Mouse (Mus musculus) G1E (cell line): Measurements from ENCODE around the gene Tpi1. TPM values are rescaled to one million over a fixed set of nuclear protein-coding genes. Genes with fewer than 3 reads are reported as not detected.

Experiments
- ATAC-seq: 2 replicates; pipeline ENCODE4 v1.8.0; 2016; ENCODE audit warnings: mild to moderate bottlenecking; ENCODE audit not compliant: insufficient number of reproducible peaks, poor library complexity, low FRiP score, severe bottlenecking; ENCODE audit errors: extremely low read depth
- DNase-seq: peaks from one replicate; pipeline ENCODE4 v3.0.0; 2012; ENCODE audit warnings: low spot score
- H3K27me3 ChIP-seq: 2 replicates; pipeline ENCODE4 v1.6.1; 2012; ENCODE audit warnings: mild to moderate bottlenecking, low read length, inconsistent platforms; ENCODE audit not compliant: insufficient read depth
- H3K36me3 ChIP-seq: replicated peaks from 2 replicates; pipeline ENCODE3; 2012; ENCODE audit warnings: mild to moderate bottlenecking, inconsistent platforms
- H3K4me1 ChIP-seq: 2 replicates; pipeline ENCODE4 v1.6.1; 2012; ENCODE audit warnings: low read depth, low read length, inconsistent platforms, mixed read lengths; ENCODE audit not compliant: insufficient read depth
- H3K4me3 ChIP-seq: 2 replicates; pipeline ENCODE4 v1.5.1; 2012; ENCODE audit warnings: low read depth, mild to moderate bottlenecking, inconsistent platforms, low read length, moderate library complexity, mixed read lengths
- H3K9me3 ChIP-seq: replicated peaks from 2 replicates; pipeline ENCODE4 v1.6.1; 2012; ENCODE audit warnings: inconsistent platforms
- CTCF ChIP-seq: IDR thresholded peaks from 2 replicates; pipeline ENCODE4 v1.5.1; 2012; ENCODE audit warnings: low read depth, low read length, inconsistent platforms, mixed read lengths
- GATA1 ChIP-seq: IDR thresholded peaks from 2 replicates; pipeline ENCODE4 v1.6.1; 2012; ENCODE audit warnings: borderline replicate concordance, low read length, inconsistent platforms, mixed read lengths
- GATA2 ChIP-seq: IDR thresholded peaks from 2 replicates; pipeline ENCODE4 v1.6.1; 2012; ENCODE audit warnings: low read depth, low read length, inconsistent platforms, borderline replicate concordance
- POLR2AphosphoS5 ChIP-seq: IDR thresholded peaks from 2 replicates; pipeline ENCODE4 v1.6.1; 2012; ENCODE audit warnings: low read depth, low read length, inconsistent platforms; ENCODE audit not compliant: insufficient replicate concordance
- TAL1 ChIP-seq: conservative IDR thresholded peaks from 2 replicates; pipeline ENCODE4 v1.6.1; 2012; ENCODE audit warnings: low read depth, low read length, inconsistent platforms, mixed read lengths
- polyA plus RNA-seq: library from polyadenylated mRNA; stranded (reverse); fragments of >175 nt; gene quantifications from 2 replicates; pipeline ENCODE4 v1.2.3, GENCODE M21; 2012
- total RNA-seq, 2 experiments: library from RNA; stranded (forward) in 1 of 2; stranded (reverse) in 1 of 2; fragments of 200-1000 nt in 1 of 2; fragments of >200 nt in 1 of 2; fragmentation: Nextera tagmentation in 1 of 2; gene quantifications; 2 replicates each; pipeline ENCODE4 v1.2.3; 2014 to 2017

The Tpi1 gene
- total and polyA plus RNA-seq, 3 experiments = 601 to 903 (median 701) TPM

- peaks cover 84% of the 10 kb centered on the region for H3K4me1 ChIP-seq
- peaks cover 60% of the 10 kb centered on the region for H3K36me3 ChIP-seq
Observed at GRCm38 (mm10) chr6:124809775-124810538, 4.1 kb downstream of the Tpi1 start.

GRCm38 (mm10) chr6:124809052-124809774 is 4.9 kb downstream of the Tpi1 start:
- H3K36me3 ChIP-seq = peaks cover 53% of the 10 kb centered on the region
- TF ChIP-seq TAL1 (no peak), POLR2AphosphoS5 (peak; percentile 38; the same call in 1 of the 2 replicates), GATA1 (no peak), CTCF (peak; percentile 36; the same call in 1 of the 2 replicates), GATA2 (no peak)
- DNase-seq = peak; percentile 57

More at GRCm38 (mm10) chr6:124809775-124810538, 4.1 kb downstream of the Tpi1 start:
- Histone ChIP-seq H3K4me3 (peak overlapping the region; percentile 74), H3K27me3 (no peaks in the 10 kb centered on the region), H3K9me3 (no peaks in the 10 kb centered on the region)
- ATAC-seq = no peak
- DNase-seq = no peak
- TF ChIP-seq GATA1 (no peak), POLR2AphosphoS5 (peak; percentile 91; the same call in 1 of the 2 replicates)

GRCm38 (mm10) chr6:124808358-124809012 is 5.6 kb downstream of the Tpi1 start, which contains the start of gene Spsb2:
TSS of gene Spsb2 (plus strand) at chr6:124808661.
- DNase-seq (no peak), ATAC-seq (peak; percentile 17)

More at GRCm38 (mm10) chr6:124809052-124809774, 4.9 kb downstream of the Tpi1 start:
- Histone ChIP-seq H3K9me3 (no peaks in the 10 kb centered on the region), H3K27me3 (no peaks in the 10 kb centered on the region), H3K4me3 (peak overlapping the region; percentile 74), H3K4me1 (peaks cover 83% of the 10 kb centered on the region)
- 0 out of 2 replicates have a peak, but pooled peaks have one; percentile 2 for ATAC-seq

GRCm38 (mm10) chr6:124807986-124808357 is 6.1 kb downstream of the Tpi1 start:
- ATAC-seq = no peak
- H3K4me1 ChIP-seq = peaks cover 82% of the 10 kb centered on the region

More at GRCm38 (mm10) chr6:124808358-124809012, 5.6 kb downstream of the Tpi1 start, which contains the start of gene Spsb2:
- Histone ChIP-seq H3K27me3 (no peaks in the 10 kb centered on the region), H3K4me1 (peaks cover 82% of the 10 kb centered on the region), H3K36me3 (peaks cover 53% of the 10 kb centered on the region), H3K9me3 (no peaks in the 10 kb centered on the region), H3K4me3 (peak within 1 kb of the TSS; percentile 74)
- TF ChIP-seq GATA1 (no peak), POLR2AphosphoS5 (no peak; the same call in 1 of the 2 replicates), TAL1 (no peak), GATA2 (no peak), CTCF (no peak)

GRCm38 (mm10) chr6:124807366-124807765 is 6.7 kb downstream of the Tpi1 start:
- H3K9me3 ChIP-seq = no peaks in the 10 kb centered on the region
- H3K27me3 ChIP-seq = no peaks in the 10 kb centered on the region
- no peak for ATAC-seq
- no peak overlapping the region for H3K4me3 ChIP-seq
- no peak for TF ChIP-seq CTCF
- no peak for TF ChIP-seq TAL1
- no peak for TF ChIP-seq GATA2
- TF ChIP-seq GATA1 = no peak
- TF ChIP-seq POLR2AphosphoS5 = no peak
- DNase-seq = no peak
- H3K36me3 ChIP-seq = peaks cover 44% of the 10 kb centered on the region
- peaks cover 81% of the 10 kb centered on the region for H3K4me1 ChIP-seq

More at GRCm38 (mm10) chr6:124807986-124808357, 6.1 kb downstream of the Tpi1 start:
- no peaks in the 10 kb centered on the region for H3K9me3 ChIP-seq
- peak overlapping the region; percentile 74; the same call in 1 of the 2 replicates for H3K4me3 ChIP-seq
- DNase-seq = no peak
- TF ChIP-seq GATA2 (no peak), CTCF (no peak), GATA1 (no peak), TAL1 (no peak), POLR2AphosphoS5 (no peak)
- no peaks in the 10 kb centered on the region for H3K27me3 ChIP-seq
- H3K36me3 ChIP-seq = peaks cover 50% of the 10 kb centered on the region

- no peak for TF ChIP-seq GATA2
- no peak for TF ChIP-seq GATA1
- TF ChIP-seq CTCF = no peak
- no peak for TF ChIP-seq TAL1
- no peak; the same call in 1 of the 2 replicates for TF ChIP-seq POLR2AphosphoS5
- H3K27me3 ChIP-seq = no peaks in the 10 kb centered on the region
- H3K36me3 ChIP-seq = peaks cover 36% of the 10 kb centered on the region
- H3K4me3 ChIP-seq = peak overlapping the region; percentile 77; the same call in 1 of the 2 replicates
- H3K4me1 ChIP-seq = peaks cover 74% of the 10 kb centered on the region
- H3K9me3 ChIP-seq = no peaks in the 10 kb centered on the region
- no peak for ATAC-seq
- no peak for DNase-seq
Observed at GRCm38 (mm10) chr6:124806446-124807140, 7.5 kb downstream of the Tpi1 start.
